Mouse (Mus musculus) intestine, embryonic 16.5 days (tissue): ENCODE measurements around the gene Cradd. TPM values are rescaled to one million over a fixed set of nuclear protein-coding genes. Genes with fewer than 3 reads are reported as not detected.

ENCODE experiments used
- ATAC-seq: fragments of 200-750 bp; cut with Nextera tagmentation; 2 replicates; pipeline ENCODE4 v1.8.0; 2017; ENCODE audit warnings: moderate TSS enrichment, moderate library complexity
- H3K27ac ChIP-seq: fragments of 300-500 bp; sonication (generic); 2 replicates; pipeline ENCODE4 v1.5.1; 2014; ENCODE audit warnings: mild to moderate bottlenecking, low read length
- H3K27me3 ChIP-seq: fragments of 300-500 bp; sonication (generic); replicated peaks from 2 replicates; pipeline ENCODE4 v1.6.1; 2014; ENCODE audit warnings: low read length, control low read depth, mixed read lengths; ENCODE audit not compliant: control insufficient read depth, insufficient read depth
- H3K36me3 ChIP-seq: fragments of 300-500 bp; sonication (generic); 2 replicates; pipeline ENCODE4 v1.6.1; 2014; ENCODE audit warnings: low read length, control low read depth; ENCODE audit not compliant: control insufficient read depth, insufficient read depth
- H3K4me1 ChIP-seq: fragments of 300-500 bp; sonication (generic); 2 replicates; pipeline ENCODE4 v1.6.1; 2014; ENCODE audit warnings: low read length, control low read depth, mixed read lengths; ENCODE audit not compliant: control insufficient read depth, insufficient read depth
- H3K4me2 ChIP-seq: fragments of 300-500 bp; sonication (generic); 2 replicates; pipeline ENCODE4 v1.6.1; 2014; ENCODE audit warnings: low read depth, low read length, control low read depth
- H3K4me3 ChIP-seq: fragments of 300-500 bp; sonication (generic); 2 replicates; pipeline ENCODE4 v1.5.1; 2014; ENCODE audit warnings: mild to moderate bottlenecking, low read length
- H3K9ac ChIP-seq: fragments of 300-500 bp; sonication (generic); 2 replicates; pipeline ENCODE4 v1.6.1; 2014; ENCODE audit warnings: low read depth, low read length
- H3K9me3 ChIP-seq: fragments of 300-500 bp; sonication (generic); 2 replicates; pipeline ENCODE4 v1.6.1; 2016; ENCODE audit warnings: low read length, control low read depth; ENCODE audit not compliant: control insufficient read depth
- WGBS: fragments of 180-500 bp; shearing (Covaris S2); extraction: QIAGEN DNeasy Blood & Tissue Kit; methylation state at CpG from one replicate; pipeline ENCODE4 v1.1.7; 2014; 5-methylcytosine and 5-hydroxymethylcytosine counted together
- polyA plus RNA-seq: library from polyadenylated mRNA; unstranded; fragments of >200 nt; fragmentation: Nextera tagmentation; extraction: Ambion mirVana; gene quantifications from 2 replicates; pipeline ENCODE4 v1.2.1, GENCODE M21; 2015

Gene Cradd
- polyA plus RNA-seq, 1 experiment from 2014 or later = 11.8 TPM

- H3K27me3 ChIP-seq = no peaks in the 10 kb centered on the region
- H3K4me2 ChIP-seq = no peak overlapping the region
- no peak overlapping the region for H3K4me3 ChIP-seq
- ATAC-seq = no peak
- no peak overlapping the region for H3K27ac ChIP-seq
- no peaks in the 10 kb centered on the region for H3K9me3 ChIP-seq
- 87% methylated on average over 13 of the region's 13 CpGs for WGBS
- no peak overlapping the region for H3K9ac ChIP-seq
- no peaks in the 10 kb centered on the region for H3K36me3 ChIP-seq
- H3K4me1 ChIP-seq = no peaks in the 10 kb centered on the region
Measured at GRCm38 (mm10) chr10:95273226-95273625, 50.7 kb downstream of the Cradd start.

- Histone ChIP-seq H3K27me3 (no peaks in the 10 kb centered on the region), H3K36me3 (no peaks in the 10 kb centered on the region), H3K4me1 (peaks cover 5% of the 10 kb centered on the region), H3K27ac (no peak overlapping the region), H3K9ac (no peak overlapping the region), H3K4me2 (no peak overlapping the region), H3K4me3 (no peak overlapping the region), H3K9me3 (no peaks in the 10 kb centered on the region)
- 82% methylated on average over 7 of the region's 7 CpGs for WGBS
- no peak for ATAC-seq
Measured at GRCm38 (mm10) chr10:95269151-95269550, 54.8 kb downstream of the Cradd start.

- no peak overlapping the region for H3K4me3 ChIP-seq
- H3K36me3 ChIP-seq = no peaks in the 10 kb centered on the region
- no peaks in the 10 kb centered on the region for H3K27me3 ChIP-seq
- no peaks in the 10 kb centered on the region for H3K9me3 ChIP-seq
- peaks cover 5% of the 10 kb centered on the region for H3K4me1 ChIP-seq
- no peak overlapping the region for H3K4me2 ChIP-seq
- 95% methylated on average over 5 of the region's 5 CpGs for WGBS
- no peak overlapping the region for H3K27ac ChIP-seq
- no peak for ATAC-seq
- H3K9ac ChIP-seq = no peak overlapping the region
Measured at GRCm38 (mm10) chr10:95268366-95268765, 55.6 kb downstream of the Cradd start.

GRCm38 (mm10) chr10:95266983-95267382 lies 57.0 kb downstream of the Cradd start:
- no peaks in the 10 kb centered on the region for H3K9me3 ChIP-seq
- H3K4me1 ChIP-seq = peaks cover 11% of the 10 kb centered on the region
- no peak for ATAC-seq
- no peak overlapping the region for H3K4me3 ChIP-seq
- H3K4me2 ChIP-seq = no peak overlapping the region
- H3K27ac ChIP-seq = no peak overlapping the region
- WGBS = 33% methylated on average over 5 of the region's 5 CpGs
- no peaks in the 10 kb centered on the region for H3K36me3 ChIP-seq
- H3K9ac ChIP-seq = no peak overlapping the region
- no peaks in the 10 kb centered on the region for H3K27me3 ChIP-seq

GRCm38 (mm10) chr10:95266041-95266762 lies 57.7 kb downstream of the Cradd start:
- WGBS = 55% methylated on average over 10 of the region's 10 CpGs
- no peaks in the 10 kb centered on the region for H3K9me3 ChIP-seq
- H3K9ac ChIP-seq = 0 out of 2 replicates have a peak overlapping the region, but pooled peaks have one; percentile 0
- no peaks in the 10 kb centered on the region for H3K36me3 ChIP-seq
- peak overlapping the region; percentile 84; the same call in 1 of the 2 replicates for H3K4me2 ChIP-seq
- peak overlapping the region; percentile 34; the same call in 1 of the 2 replicates for H3K27ac ChIP-seq
- H3K4me3 ChIP-seq = no peak overlapping the region
- peaks cover 11% of the 10 kb centered on the region for H3K4me1 ChIP-seq
- no peak for ATAC-seq
- H3K27me3 ChIP-seq = no peaks in the 10 kb centered on the region

- H3K9ac ChIP-seq = 0 out of 2 replicates have a peak overlapping the region, but pooled peaks have one; percentile 0
Measured at GRCm38 (mm10) chr10:95265576-95265975, 58.4 kb downstream of the Cradd start.

GRCm38 (mm10) chr10:95264485-95265321 lies 59.2 kb downstream of the Cradd start:
- Histone ChIP-seq H3K4me3 (peak overlapping the region; percentile 45), H3K36me3 (no peaks in the 10 kb centered on the region), H3K4me1 (peaks cover 11% of the 10 kb centered on the region), H3K27me3 (no peaks in the 10 kb centered on the region), H3K27ac (peak overlapping the region; percentile 37; the same call in 1 of the 2 replicates), H3K4me2 (peak overlapping the region; percentile 84), H3K9me3 (no peaks in the 10 kb centered on the region), H3K9ac (peak overlapping the region; percentile 66)
- ATAC-seq = peak; percentile 58
- WGBS = 10% methylated on average over 37 of the region's 37 CpGs

More at GRCm38 (mm10) chr10:95265576-95265975, 58.4 kb downstream of the Cradd start:
- no peaks in the 10 kb centered on the region for H3K9me3 ChIP-seq
- no peak overlapping the region for H3K27ac ChIP-seq
- no peak for ATAC-seq
- H3K36me3 ChIP-seq = no peaks in the 10 kb centered on the region
- H3K27me3 ChIP-seq = no peaks in the 10 kb centered on the region
- H3K4me2 ChIP-seq = peak overlapping the region; percentile 84; the same call in 1 of the 2 replicates
- H3K4me1 ChIP-seq = peaks cover 11% of the 10 kb centered on the region
- WGBS = 76% methylated on average over 4 of the region's 4 CpGs
- no peak overlapping the region for H3K4me3 ChIP-seq

- no peaks in the 10 kb centered on the region for H3K27me3 ChIP-seq
- H3K9me3 ChIP-seq = no peaks in the 10 kb centered on the region
- H3K4me1 ChIP-seq = peaks cover 11% of the 10 kb centered on the region
- no peak overlapping the region for H3K27ac ChIP-seq
- no peak overlapping the region for H3K4me3 ChIP-seq
- H3K36me3 ChIP-seq = no peaks in the 10 kb centered on the region
- no peak overlapping the region for H3K4me2 ChIP-seq
- 38% methylated on average over 11 of the region's 11 CpGs for WGBS
- ATAC-seq = peak; percentile 66; the same call in 1 of the 2 replicates
- H3K9ac ChIP-seq = no peak overlapping the region; the same call in 1 of the 2 replicates
Measured at GRCm38 (mm10) chr10:95262388-95262787, 61.5 kb downstream of the Cradd start.

GRCm38 (mm10) chr10:95261279-95261678 lies 62.7 kb downstream of the Cradd start:
- H3K4me3 ChIP-seq = no peak overlapping the region
- H3K9me3 ChIP-seq = no peaks in the 10 kb centered on the region
- H3K27ac ChIP-seq = no peak overlapping the region
- H3K27me3 ChIP-seq = no peaks in the 10 kb centered on the region
- ATAC-seq = no peak
- 48% methylated on average over 2 of the region's 2 CpGs for WGBS
- H3K9ac ChIP-seq = no peak overlapping the region
- H3K4me2 ChIP-seq = no peak overlapping the region
- H3K4me1 ChIP-seq = peaks cover 11% of the 10 kb centered on the region
- H3K36me3 ChIP-seq = no peaks in the 10 kb centered on the region
